Mouse (Mus musculus): ENCODE measurements around the gene Htr3a. TPM values are rescaled to one million over a fixed set of nuclear protein-coding genes. Genes with fewer than 3 reads are reported as not detected.

Htr3a gene
- total RNA-seq, 2 experiments from 2014 or later = 3.6 to 5.1 TPM

DNA sequence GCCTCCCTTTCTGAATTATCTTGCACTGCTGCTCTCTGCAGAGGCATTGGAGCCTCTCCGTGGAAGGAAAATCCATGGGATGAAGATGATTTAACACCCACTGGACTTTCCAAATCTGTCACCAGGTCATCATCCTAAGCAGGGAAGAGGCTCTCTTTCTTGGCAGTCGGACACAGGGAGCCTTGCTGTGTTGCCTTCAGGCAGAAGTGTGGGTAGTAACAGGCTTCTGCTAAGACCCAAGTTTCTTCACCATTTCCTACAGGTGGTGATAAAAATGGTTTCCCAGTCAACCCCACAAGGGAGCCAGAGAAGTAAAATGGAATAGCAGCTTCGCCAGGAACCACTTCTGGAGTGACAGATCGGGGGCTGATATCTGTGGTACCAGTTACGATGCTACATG is 61.4 kb downstream of the Htr3a start:
- no peak for DNase-seq (ENCODE audit: low spot score in 2 of 2)

Other genes with a start within 250 kb of the Htr3a start
- gene Zbtb16, start 74.9 kb downstream of the Htr3a start, total RNA-seq (2021) = 10 to 100 TPM; 32.4 to 47.4 TPM
- gene Htr3b, start 53.9 kb upstream of the Htr3a start, total RNA-seq (2021) = 1 to 10 TPM; 1.8 to 2.6 TPM
- gene Usp28, start 74.3 kb upstream of the Htr3a start, total RNA-seq (2021) = 10 to 100 TPM; 23.1 to 26.5 TPM
- gene Zw10, start 144.5 kb upstream of the Htr3a start, total RNA-seq (2021) = 10 to 100 TPM; 19.0 to 22.1 TPM
- 1 to 10 TPM; 1.2 to 1.4 TPM for gene Tmprss5, start 170.2 kb upstream of the Htr3a start, total RNA-seq (2021)

Data from adrenal gland, postnatal 4 days (tissue).